Mouse (Mus musculus): Measurements from ENCODE around the gene Lamtor1.
"Not testable (repeated sequence)": the region's sequence is repeated elsewhere in the genome, so short reads cannot be mapped to it uniquely, and the experiment has no call there.

The Lamtor1 gene

DNA sequence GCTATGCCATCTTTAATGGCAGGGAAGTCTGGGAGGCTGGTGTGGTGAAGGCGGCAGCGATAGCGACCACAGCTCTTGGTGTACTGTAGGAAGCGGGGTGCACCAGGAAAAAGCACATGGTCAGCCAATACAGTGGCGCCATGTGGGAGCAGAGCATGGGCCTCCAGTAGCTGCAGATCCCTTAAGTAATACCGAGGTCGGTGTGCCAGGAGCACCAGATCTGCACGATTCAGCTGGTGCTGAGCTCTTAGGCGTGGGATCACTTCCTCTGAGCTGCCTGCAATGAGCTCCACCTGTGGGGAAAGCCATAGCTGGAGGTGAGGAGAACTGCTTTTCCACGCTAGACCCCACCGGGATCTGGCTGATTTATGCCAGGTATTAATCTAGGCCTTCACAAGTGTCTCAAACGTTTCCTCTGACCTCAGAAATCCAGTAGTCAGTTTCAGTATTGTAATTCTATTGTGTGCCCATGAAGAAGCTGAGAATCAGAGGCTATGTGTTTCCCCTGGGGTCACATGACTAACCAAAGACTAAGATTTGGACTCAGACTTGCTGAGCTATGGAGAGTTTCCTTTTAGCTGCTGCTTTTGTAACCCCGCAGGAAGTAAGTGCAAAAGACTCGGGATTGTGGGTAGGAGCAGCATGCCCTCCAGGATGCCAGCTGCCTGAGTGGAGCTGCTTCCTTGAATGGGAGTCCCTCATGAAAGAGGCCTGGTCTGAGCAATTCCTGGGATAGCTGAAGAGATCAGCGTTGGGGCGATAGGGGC is 5.2 kb upstream of the Lamtor1 start:
- no peak for DNase-seq (ENCODE audit: low read depth in 1 of 2, low spot score in 2 of 2)

GRCm38 (mm10) chr7:101901969-101902368 is 3.7 kb upstream of the Lamtor1 start:
- DNase-seq (ENCODE audit: low read depth in 1 of 2, low spot score in 2 of 2), result no peak

- no peak for DNase-seq (ENCODE audit: low read depth in 1 of 2, low spot score in 2 of 2)
These were observed 2.9 kb upstream of the Lamtor1 start for GRCm38 (mm10) chr7:101902846-101903245.

GRCm38 (mm10) chr7:101906287-101906681 is 580 bp downstream of the Lamtor1 start, which contains the start of gene Tomt:
Gene Tomt, minus strand, starts transcription at chr7:101906359.
- DNase-seq (ENCODE audit: low read depth in 1 of 2, low spot score in 2 of 2), result no peak

GRCm38 (mm10) chr7:101906696-101907095 is 992 bp downstream of the Lamtor1 start:
- DNase-seq (ENCODE audit: low read depth in 1 of 2, low spot score in 2 of 2), result peak; percentile 37 to 39

DNA sequence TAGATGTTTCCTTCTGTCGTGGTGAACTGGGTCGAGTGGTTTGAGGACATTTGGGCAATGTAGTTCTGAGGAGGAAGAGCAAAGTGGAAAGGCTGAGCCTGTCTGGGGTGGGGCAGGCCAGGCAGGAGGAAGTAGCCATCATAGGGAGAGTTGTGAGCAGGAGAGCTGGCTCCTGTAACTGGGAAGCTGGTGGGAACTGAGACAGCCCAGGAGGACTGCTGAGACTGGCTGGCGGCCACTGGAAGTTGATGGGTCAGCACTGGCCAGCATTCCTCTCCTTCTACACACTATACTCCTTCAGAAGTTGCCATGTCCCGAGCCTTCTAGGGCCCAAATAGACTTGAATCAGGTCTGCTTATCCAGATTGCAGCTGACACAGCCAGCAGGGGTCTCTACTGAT is 2.7 kb downstream of the Lamtor1 start:
- DNase-seq (ENCODE audit: low read depth in 1 of 2, low spot score in 2 of 2), result peak in 1 of 2 experiments; percentile 37

- DNase-seq (ENCODE audit: low read depth in 1 of 2, low spot score in 2 of 2), result no peak
These were observed 4.4 kb downstream of the Lamtor1 start for GRCm38 (mm10) chr7:101910138-101910537.

DNA sequence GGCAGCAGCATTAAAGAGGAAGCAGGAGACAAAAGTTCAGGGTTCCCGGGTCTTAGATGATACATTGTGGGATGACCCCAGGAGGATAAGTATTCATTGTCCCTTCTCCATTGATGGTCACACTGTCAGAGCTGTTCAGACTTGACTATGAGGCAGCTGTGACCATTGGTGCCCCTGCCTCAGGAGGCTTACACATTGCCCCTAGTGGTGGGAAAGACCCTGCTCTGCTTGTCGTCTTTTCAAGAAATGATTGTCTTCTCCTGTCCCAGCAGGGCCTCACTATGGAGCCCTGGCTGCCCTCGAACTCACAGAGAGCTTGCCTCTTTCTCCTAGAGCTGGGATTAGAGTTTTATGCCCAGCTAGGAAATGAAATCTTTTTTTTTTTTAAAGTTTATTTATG is 6.3 kb downstream of the Lamtor1 start:
- no peak for DNase-seq (ENCODE audit: low read depth in 1 of 2, low spot score in 2 of 2)

- peak in 1 of 2 experiments; percentile 36 for DNase-seq (ENCODE audit: low read depth in 1 of 2, low spot score in 2 of 2)
These were observed 12.4 kb downstream of the Lamtor1 start for GRCm38 (mm10) chr7:101918071-101918470.

GRCm38 (mm10) chr7:101925892-101926291 is 20.2 kb downstream of the Lamtor1 start:
- not testable (repeated sequence) for DNase-seq (ENCODE audit: low read depth in 1 of 2, low spot score in 2 of 2)

GRCm38 (mm10) chr7:101928093-101928492 is 22.4 kb downstream of the Lamtor1 start:
- no peak for DNase-seq (ENCODE audit: low read depth in 1 of 2, low spot score in 2 of 2)

DNA sequence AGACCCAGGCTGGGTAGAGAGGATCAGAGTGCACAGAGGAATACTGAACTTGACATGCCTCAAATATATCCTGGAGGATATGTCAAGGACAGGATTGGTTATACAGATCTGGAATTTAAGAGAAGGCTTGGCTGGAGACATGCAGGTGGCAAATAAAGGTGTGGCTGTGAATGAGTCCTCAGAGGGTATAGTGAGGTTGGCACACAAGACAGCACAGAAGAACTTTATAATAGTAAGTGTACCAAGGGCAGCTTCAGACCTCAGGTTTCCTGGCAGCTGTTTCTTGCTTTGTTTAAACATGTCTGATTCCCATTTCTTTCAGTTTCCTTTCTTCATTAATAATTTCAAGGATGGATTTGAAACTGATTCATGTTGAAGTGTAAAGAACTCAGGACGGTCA is 26.8 kb downstream of the Lamtor1 start:
- no peak for DNase-seq (ENCODE audit: low read depth in 1 of 2, low spot score in 2 of 2)

DNA sequence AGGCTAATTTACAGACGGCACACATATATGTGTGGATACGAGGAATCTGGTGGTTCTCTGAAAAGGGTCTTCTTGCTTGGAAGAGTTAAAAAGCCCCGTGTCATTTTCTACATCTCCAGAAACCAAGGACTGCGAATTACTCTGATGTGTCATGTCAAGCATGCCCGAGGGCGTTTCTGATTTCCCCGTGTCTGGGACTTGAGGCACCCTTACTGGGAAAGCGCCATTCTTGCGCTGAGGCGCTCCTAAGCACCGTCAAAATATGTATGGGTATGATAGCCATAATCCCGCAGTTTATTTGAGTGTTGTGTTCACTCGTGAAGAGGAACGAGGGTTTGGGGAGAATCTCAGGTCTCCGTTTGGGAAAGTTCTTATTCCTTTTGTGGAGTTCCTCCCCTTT is 27.6 kb downstream of the Lamtor1 start:
- DNase-seq (ENCODE audit: low read depth in 1 of 2, low spot score in 2 of 2), result no peak

- DNase-seq (ENCODE audit: low read depth in 1 of 2, low spot score in 2 of 2), result peak; percentile 92 to 93
These were observed 28.1 kb downstream of the Lamtor1 start, which contains the start of the genes Lrrc51 and Numa1 for GRCm38 (mm10) chr7:101933751-101934240. Gene Lrrc51, minus strand, starts transcription at chr7:101933895. Gene Numa1, plus strand, starts transcription at chr7:101934111.

DNA sequence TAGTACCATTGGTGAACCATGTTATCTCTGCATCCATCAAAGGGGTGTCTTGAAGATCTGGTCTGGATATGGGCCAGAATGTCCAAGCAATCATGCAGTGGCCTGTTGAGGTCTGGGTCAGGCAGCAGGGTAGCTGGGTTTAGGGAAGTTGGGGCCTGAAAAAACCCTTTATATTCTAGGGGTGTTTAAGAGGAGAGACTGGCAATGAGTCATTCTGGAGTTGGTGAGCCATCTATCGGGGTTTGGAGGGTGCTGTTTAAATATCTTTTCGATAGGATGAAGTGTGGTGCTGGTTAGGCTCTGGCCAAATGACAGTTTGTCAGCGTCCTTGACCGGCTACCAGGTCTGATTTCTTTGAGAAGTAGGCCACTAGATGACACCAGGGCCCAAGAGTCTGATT is 30.3 kb downstream of the Lamtor1 start:
- DNase-seq (ENCODE audit: low read depth in 1 of 2, low spot score in 2 of 2), result no peak

- DNase-seq (ENCODE audit: low read depth in 1 of 2, low spot score in 2 of 2), result no peak
These were observed 31.3 kb downstream of the Lamtor1 start for GRCm38 (mm10) chr7:101936996-101937395.

DNA sequence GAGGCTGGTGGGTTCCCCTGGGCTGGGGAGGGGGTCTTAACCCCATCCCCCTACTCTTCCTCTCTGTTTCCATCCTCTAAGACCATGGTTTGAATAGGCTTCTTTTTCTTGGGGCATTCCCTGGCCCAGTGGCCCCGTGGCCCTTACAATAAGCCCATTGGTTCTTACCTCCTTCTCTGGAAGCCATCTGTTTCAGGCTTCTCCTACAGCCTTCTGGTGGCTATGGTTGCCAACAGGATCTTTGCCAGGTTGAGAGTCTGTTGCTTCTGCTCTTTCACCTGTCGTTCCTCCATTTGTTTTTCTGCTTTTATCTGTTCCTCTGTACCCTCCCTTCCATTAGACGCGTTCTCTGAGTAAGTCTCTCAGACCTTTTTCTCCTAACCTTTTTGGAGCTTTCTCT is 31.9 kb downstream of the Lamtor1 start:
- no peak for DNase-seq (ENCODE audit: low read depth in 1 of 2, low spot score in 2 of 2)

GRCm38 (mm10) chr7:101938348-101938747 is 32.6 kb downstream of the Lamtor1 start:
- DNase-seq (ENCODE audit: low read depth in 1 of 2, low spot score in 2 of 2), result no peak

- DNase-seq (ENCODE audit: low read depth in 1 of 2, low spot score in 2 of 2), result no peak
These were observed 34.1 kb downstream of the Lamtor1 start for GRCm38 (mm10) chr7:101939758-101940157.

DNA sequence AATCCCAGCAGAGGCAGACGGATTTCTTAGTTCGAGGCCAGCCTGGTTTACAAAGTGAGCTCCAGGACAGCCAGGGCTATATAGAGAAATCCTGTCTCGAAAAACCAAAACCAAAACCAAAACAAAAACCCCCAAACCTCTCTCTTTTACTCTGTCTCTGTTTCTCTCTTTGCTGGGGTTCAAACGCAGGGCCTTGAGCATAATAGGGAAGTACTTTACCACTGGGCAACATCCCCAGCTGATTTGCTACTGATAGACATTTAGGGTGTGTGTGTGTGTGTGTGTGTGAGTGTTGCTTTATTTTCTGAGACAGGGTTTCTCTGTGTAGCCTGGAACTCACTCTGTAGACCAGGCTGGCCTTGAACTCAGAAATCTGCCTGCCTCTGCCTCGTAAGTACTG is 43.3 kb downstream of the Lamtor1 start:
- DNase-seq (ENCODE audit: low read depth in 1 of 2, low spot score in 2 of 2), result not testable (repeated sequence)

- no peak for DNase-seq (ENCODE audit: low read depth in 1 of 2, low spot score in 2 of 2)
These were observed 45.9 kb downstream of the Lamtor1 start for GRCm38 (mm10) chr7:101951648-101952047.

GRCm38 (mm10) chr7:101952098-101952497 is 46.4 kb downstream of the Lamtor1 start:
- DNase-seq (ENCODE audit: low read depth in 1 of 2, low spot score in 2 of 2), result no peak

DNA sequence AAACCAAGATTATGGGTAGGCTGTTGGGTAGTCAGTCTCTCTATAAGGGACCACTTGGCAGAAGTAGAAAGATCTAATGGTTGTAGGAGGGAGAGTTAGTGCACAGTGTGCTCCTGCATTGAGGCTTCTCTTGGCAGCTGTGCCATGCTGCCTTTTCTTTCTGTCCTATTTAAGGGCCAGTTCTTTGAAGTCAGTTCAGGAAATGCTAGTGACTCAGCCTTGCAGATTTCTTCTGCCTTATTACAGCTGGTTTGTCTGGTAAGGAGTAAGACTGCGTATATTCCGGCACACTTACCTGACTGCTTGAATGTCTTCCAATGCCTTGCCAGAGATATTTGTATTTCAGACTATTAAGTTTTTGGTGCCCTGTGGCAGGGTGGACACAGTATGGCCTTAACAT is 48.5 kb downstream of the Lamtor1 start:
- no peak for DNase-seq (ENCODE audit: low read depth in 1 of 2, low spot score in 2 of 2)

Data from monocyte, adult 2 months (primary cell).